Mouse (Mus musculus) embryonic stem cell, embryonic (primary cell): ENCODE measurements around the gene Faf1.

Source experiments
- CTCF ChIA-PET, 4 experiments: fragments of 300-600 bp in 2 of 4; fragments of 350-600 bp in 2 of 4; sonication (Branson Sonifier 250); formaldehyde crosslinking; loops; one replicate each; lab custom pipeline; 2022; ENCODE audit warnings: inconsistent platforms in 2 of 4; lab: Charles Lee
- POLR2A ChIA-PET, 4 experiments: fragments of 300-600 bp in 2 of 4; fragments of 350-600 bp in 2 of 4; sonication (Branson Sonifier 250); formaldehyde crosslinking; loops; one replicate each; lab custom pipeline; 2022; ENCODE audit warnings: antibody characterized with exemption in 4 of 4, inconsistent platforms in 1 of 4; lab: Charles Lee

Faf1 gene

GRCm38 (mm10) chr4:109988411-109988810, 312.0 kb downstream of the Faf1 start:
- POLR2A ChIA-PET, result no interaction called here
- CTCF ChIA-PET, result interaction anchor here in 2 of 4 experiments (1.3 to 1.7 kb wide), 3 partner anchors 31 to 34 kb away, joined by 5 to 7 read pairs (median 7); no protein-coding TSS in a partner anchor

GRCm38 (mm10) chr4:109989213-109989612, 312.8 kb downstream of the Faf1 start:
- ChIA-PET POLR2A (interaction anchor here in 1 of 4 experiments (0.6 to 0.9 kb wide), 4 partner anchors 28 to 394 kb away, joined by 3 read pairs; no protein-coding TSS in a partner anchor), CTCF (interaction anchor here in 3 of 4 experiments (0.6 to 1.7 kb wide), 5 partner anchors 9 to 34 kb away, joined by 3 to 7 read pairs (median 5); no protein-coding TSS in a partner anchor)

DNA sequence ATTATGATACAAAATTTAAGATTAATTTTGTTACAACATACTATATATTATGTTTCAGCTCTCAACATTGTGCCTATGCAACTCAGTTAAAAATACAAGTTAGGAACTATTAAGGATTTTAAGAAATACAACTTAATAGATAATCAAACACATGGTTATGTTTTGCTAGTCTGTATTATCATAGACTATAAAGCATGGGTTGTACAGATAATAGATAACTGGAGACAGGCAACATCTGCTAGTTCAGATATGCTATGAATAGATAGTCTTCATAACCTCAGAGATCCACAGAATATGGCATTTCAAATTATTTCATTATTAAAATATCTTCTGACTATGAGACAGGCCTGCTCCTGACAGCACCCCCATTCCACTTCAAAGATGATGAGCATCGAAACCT, 329.7 kb downstream of the Faf1 start:
- CTCF ChIA-PET, result no interaction called here

More for the DNA sequence above, 329.7 kb downstream of the Faf1 start:
- POLR2A ChIA-PET, result interaction anchor here in 1 of 4 experiments (0.5 kb wide), 1 partner anchor 82 kb away, joined by 3 read pairs; no protein-coding TSS in a partner anchor
